Mouse (Mus musculus): ENCODE measurements around the gene Gm7356.
"Not testable (repeated sequence)": the region's sequence is repeated elsewhere in the genome, so short reads cannot be mapped to it uniquely, and the experiment has no call there.

Gm7356 gene

GRCm38 (mm10) chr17:14003604-14004003 lies at the start of gene Gm7356:
TSS of gene Gm7356 (minus strand) at chr17:14003704.
- in situ Hi-C loops (cut with MboI, MseI) = not testable (repeated sequence)

GRCm38 (mm10) chr17:14041880-14042279 lies 38.4 kb upstream of the Gm7356 start:
- in situ Hi-C loops (cut with MboI, MseI) = not testable (repeated sequence)

GRCm38 (mm10) chr17:14037012-14037411 lies 33.5 kb upstream of the Gm7356 start:
- in situ Hi-C loops (cut with MboI, MseI) = not testable (repeated sequence)

- in situ Hi-C loops (cut with MboI, MseI) = not testable (repeated sequence)
Observed at GRCm38 (mm10) chr17:14036113-14036512, 32.6 kb upstream of the Gm7356 start.

GRCm38 (mm10) chr17:13993425-13993824 lies 10.1 kb downstream of the Gm7356 start:
- in situ Hi-C loops (cut with MboI, MseI) = loop anchor here (25.0 kb wide), 1 partner anchor 756 kb away; the partner anchor contains the start of gene Smok2b

GRCm38 (mm10) chr17:13987690-13988089 lies 15.8 kb downstream of the Gm7356 start:
- in situ Hi-C loops (cut with MboI, MseI) = loop anchor here (25.0 kb wide), 1 partner anchor 750 kb away; the partner anchor contains the start of gene Smok2b

GRCm38 (mm10) chr17:13970796-13971195 lies 32.7 kb downstream of the Gm7356 start:
- in situ Hi-C loops (cut with MboI, MseI) = not testable (repeated sequence)

GRCm38 (mm10) chr17:13969917-13970316 lies 33.6 kb downstream of the Gm7356 start:
- in situ Hi-C loops (cut with MboI, MseI) = not testable (repeated sequence)

GRCm38 (mm10) chr17:13965048-13965447 lies 38.5 kb downstream of the Gm7356 start:
- in situ Hi-C loops (cut with MboI, MseI) = not testable (repeated sequence)

- in situ Hi-C loops (cut with MboI, MseI) = not testable (repeated sequence)
Observed at GRCm38 (mm10) chr17:13962245-13962644, 41.3 kb downstream of the Gm7356 start.

GRCm38 (mm10) chr17:13958129-13958528 lies 45.4 kb downstream of the Gm7356 start:
- in situ Hi-C loops (cut with MboI, MseI) = not testable (repeated sequence)

GRCm38 (mm10) chr17:13951570-13951969 lies 51.9 kb downstream of the Gm7356 start:
- in situ Hi-C loops (cut with MboI, MseI) = not testable (repeated sequence)
